Mouse (Mus musculus): ENCODE data around the gene Ppp1r3d. TPM values are rescaled to one million over a fixed set of nuclear protein-coding genes. Genes with fewer than 3 reads are reported as not detected.

Ppp1r3d gene
- 16.0 and 16.2 TPM in 2 replicates for polyA plus RNA-seq (2015; fragmentation: Nextera tagmentation; extraction: Ambion mirVana)

- Histone ChIP-seq H3K9ac (peak within 1 kb of the TSS; percentile 86), H3K4me2 (peak within 1 kb of the TSS; percentile 97), H3K9me3 (peaks cover 7% of the 10 kb centered on the region), H3K36me3 (peaks cover 20% of the 10 kb centered on the region), H3K4me3 (peak within 1 kb of the TSS; percentile 62), H3K4me1 (peaks cover 72% of the 10 kb centered on the region), H3K27ac (replicated peaks) (peak within 1 kb of the TSS; percentile 94), H3K27me3 (replicated peaks) (peaks cover 14% of the 10 kb centered on the region; the same call in 1 of the 2 replicates)
- under 1% methylated on average over 68 of the region's 74 CpGs for WGBS
- peak; percentile 49 for ATAC-seq (ENCODE audit: extremely low read depth, insufficient number of reproducible peaks, low FRiP score, low TSS enrichment)
Measured at GRCm38 (mm10) chr2:178414261-178415149, at the start of gene Ppp1r3d, which contains the start of gene Fam217b. Gene Ppp1r3d, minus strand, starts transcription at chr2:178414472. Gene Fam217b, plus strand, starts transcription at chr2:178414524.

DNA sequence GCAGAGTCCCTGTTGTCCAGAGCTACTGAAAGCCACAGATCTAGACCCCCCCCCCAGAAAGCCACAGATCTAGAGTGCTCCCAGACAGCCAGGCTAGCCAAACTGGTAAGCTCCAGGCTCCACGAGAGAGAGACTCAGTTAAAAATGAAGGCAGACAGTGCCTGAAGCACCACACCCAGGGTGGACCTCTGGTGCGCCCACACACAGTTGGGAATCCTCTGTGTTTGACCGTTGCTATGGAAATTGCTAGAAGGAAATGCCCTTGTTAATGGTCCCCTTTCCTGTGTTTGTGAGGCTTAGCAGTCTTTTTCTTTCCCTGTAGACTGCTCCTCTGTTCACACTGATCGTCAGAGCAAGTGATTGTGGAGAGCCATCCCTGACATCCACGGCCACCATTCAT is 46.1 kb upstream of the Ppp1r3d start:
- no peak for ATAC-seq (ENCODE audit: extremely low read depth, insufficient number of reproducible peaks, low FRiP score, low TSS enrichment)
- WGBS = 54% methylated on average over 5 of the region's 5 CpGs

GRCm38 (mm10) chr2:178457414-178457813 is 43.1 kb upstream of the Ppp1r3d start:
- peaks cover 4% of the 10 kb centered on the region; the same call in 1 of the 2 replicates for H3K9me3 ChIP-seq
- no peaks in the 10 kb centered on the region; the same call in 1 of the 2 replicates for H3K4me1 ChIP-seq
- H3K36me3 ChIP-seq = no peaks in the 10 kb centered on the region
- no peak overlapping the region for H3K9ac ChIP-seq
- H3K4me3 ChIP-seq = no peak overlapping the region
- H3K27me3 ChIP-seq (replicated peaks) = no peaks in the 10 kb centered on the region
- H3K27ac ChIP-seq (replicated peaks) = no peak overlapping the region
- no peak for ATAC-seq (ENCODE audit: extremely low read depth, insufficient number of reproducible peaks, low FRiP score, low TSS enrichment)
- WGBS = 85% methylated on average over 6 of the region's 6 CpGs
- no peak overlapping the region for H3K4me2 ChIP-seq

More for the DNA sequence above, 46.1 kb upstream of the Ppp1r3d start:
- H3K4me2 ChIP-seq = no peak overlapping the region
- H3K27me3 ChIP-seq (replicated peaks) = no peaks in the 10 kb centered on the region
- peaks cover 4% of the 10 kb centered on the region; the same call in 1 of the 2 replicates for H3K9me3 ChIP-seq
- no peak overlapping the region for H3K9ac ChIP-seq
- no peak overlapping the region for H3K27ac ChIP-seq (replicated peaks)
- no peaks in the 10 kb centered on the region; the same call in 1 of the 2 replicates for H3K4me1 ChIP-seq
- H3K36me3 ChIP-seq = no peaks in the 10 kb centered on the region
- no peak overlapping the region for H3K4me3 ChIP-seq

DNA sequence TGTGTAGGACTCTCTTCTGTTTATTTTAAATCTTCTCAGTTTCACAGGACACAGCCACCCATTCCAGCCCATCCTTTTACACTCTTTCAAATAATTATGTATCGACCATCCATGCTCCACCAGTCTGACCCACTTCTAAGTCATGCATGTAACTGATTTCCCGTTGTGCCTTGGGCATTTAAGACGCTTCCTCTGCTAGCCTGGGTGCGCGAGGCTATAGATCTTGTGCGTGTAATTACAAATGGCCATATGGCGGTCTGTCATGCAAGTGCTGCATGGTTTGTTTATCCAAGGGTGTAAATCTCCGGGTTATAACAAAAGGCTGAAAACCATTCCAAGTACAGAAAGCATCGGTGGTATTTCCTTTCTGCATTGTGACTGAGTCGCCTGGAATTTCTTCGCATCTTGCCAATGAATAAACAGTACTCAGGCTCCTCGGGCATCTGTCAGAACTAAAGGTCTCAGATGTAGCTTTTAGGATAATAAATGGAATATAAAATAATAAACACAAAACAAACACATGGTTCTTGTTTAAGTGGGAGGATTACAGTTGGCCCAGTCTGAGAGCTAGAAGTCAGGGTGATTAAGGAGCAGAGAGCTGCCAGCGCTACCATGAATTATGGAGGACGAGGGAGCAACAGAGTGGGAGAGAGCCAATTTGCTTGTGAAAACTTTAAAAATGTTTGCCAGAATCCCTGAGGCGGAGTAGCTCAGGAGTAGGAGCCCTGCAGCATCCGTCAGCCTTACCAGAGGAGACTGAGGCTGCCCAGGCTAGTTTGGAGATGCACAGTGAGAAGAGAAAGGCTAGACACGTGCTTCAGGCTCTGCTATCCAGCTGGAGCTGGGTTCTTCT is 40.6 kb upstream of the Ppp1r3d start:
- peak overlapping the region; percentile 39; the same call in 1 of the 2 replicates for H3K27ac ChIP-seq (replicated peaks)
- no peak for ATAC-seq (ENCODE audit: extremely low read depth, insufficient number of reproducible peaks, low FRiP score, low TSS enrichment)
- WGBS = 56% methylated on average over 17 of the region's 17 CpGs

GRCm38 (mm10) chr2:178450961-178451360 is 36.7 kb upstream of the Ppp1r3d start:
- Histone ChIP-seq H3K4me1 (no peaks in the 10 kb centered on the region), H3K9ac (no peak overlapping the region), H3K4me3 (no peak overlapping the region), H3K27ac (replicated peaks) (no peak overlapping the region), H3K9me3 (no peaks in the 10 kb centered on the region), H3K36me3 (no peaks in the 10 kb centered on the region), H3K4me2 (no peak overlapping the region), H3K27me3 (replicated peaks) (no peaks in the 10 kb centered on the region)
- no peak for ATAC-seq (ENCODE audit: extremely low read depth, insufficient number of reproducible peaks, low FRiP score, low TSS enrichment)
- WGBS = 56% methylated on average over 10 of the region's 10 CpGs

More for the DNA sequence above, 40.6 kb upstream of the Ppp1r3d start:
- Histone ChIP-seq H3K4me3 (no peak overlapping the region), H3K27me3 (replicated peaks) (no peaks in the 10 kb centered on the region), H3K4me2 (peak overlapping the region; percentile 25; the same call in 1 of the 2 replicates), H3K36me3 (no peaks in the 10 kb centered on the region), H3K9ac (no peak overlapping the region), H3K4me1 (no peaks in the 10 kb centered on the region), H3K9me3 (no peaks in the 10 kb centered on the region)

GRCm38 (mm10) chr2:178450236-178450635 is 36.0 kb upstream of the Ppp1r3d start:
- no peaks in the 10 kb centered on the region for H3K36me3 ChIP-seq
- no peak overlapping the region for H3K27ac ChIP-seq (replicated peaks)
- no peak overlapping the region for H3K9ac ChIP-seq
- H3K4me1 ChIP-seq = no peaks in the 10 kb centered on the region
- no peaks in the 10 kb centered on the region for H3K27me3 ChIP-seq (replicated peaks)
- 30% methylated on average over 2 of the region's 2 CpGs for WGBS
- no peaks in the 10 kb centered on the region for H3K9me3 ChIP-seq
- H3K4me3 ChIP-seq = no peak overlapping the region
- H3K4me2 ChIP-seq = no peak overlapping the region
- no peak for ATAC-seq (ENCODE audit: extremely low read depth, insufficient number of reproducible peaks, low FRiP score, low TSS enrichment)

DNA sequence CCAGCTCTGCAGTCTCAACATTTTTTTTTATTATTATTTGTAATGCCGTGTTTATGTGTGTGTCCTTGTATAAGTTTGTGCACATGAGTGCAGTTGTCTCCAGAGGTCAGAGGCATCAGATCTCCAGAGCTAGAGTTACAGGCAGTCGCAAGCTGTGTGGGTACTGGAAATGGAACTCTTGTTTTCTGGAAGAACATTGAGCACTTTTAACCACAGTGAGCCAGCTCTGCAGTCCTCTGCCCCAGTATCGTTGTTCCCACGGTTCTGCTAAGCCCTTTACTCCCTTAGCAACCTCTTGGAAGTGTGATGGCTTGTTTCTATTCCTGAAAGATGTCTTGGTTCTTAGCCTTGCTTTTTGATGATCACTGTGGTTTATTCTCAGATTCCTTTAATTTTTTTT is 35.1 kb upstream of the Ppp1r3d start:
- no peaks in the 10 kb centered on the region for H3K27me3 ChIP-seq (replicated peaks)
- H3K4me2 ChIP-seq = no peak overlapping the region
- no peak for ATAC-seq (ENCODE audit: extremely low read depth, insufficient number of reproducible peaks, low FRiP score, low TSS enrichment)
- no peak overlapping the region for H3K27ac ChIP-seq (replicated peaks)
- no peak overlapping the region for H3K9ac ChIP-seq
- no peaks in the 10 kb centered on the region for H3K9me3 ChIP-seq
- no peaks in the 10 kb centered on the region for H3K4me1 ChIP-seq
- no peak overlapping the region for H3K4me3 ChIP-seq
- H3K36me3 ChIP-seq = no peaks in the 10 kb centered on the region
- WGBS = 77% methylated on average over 4 of the region's 4 CpGs

DNA sequence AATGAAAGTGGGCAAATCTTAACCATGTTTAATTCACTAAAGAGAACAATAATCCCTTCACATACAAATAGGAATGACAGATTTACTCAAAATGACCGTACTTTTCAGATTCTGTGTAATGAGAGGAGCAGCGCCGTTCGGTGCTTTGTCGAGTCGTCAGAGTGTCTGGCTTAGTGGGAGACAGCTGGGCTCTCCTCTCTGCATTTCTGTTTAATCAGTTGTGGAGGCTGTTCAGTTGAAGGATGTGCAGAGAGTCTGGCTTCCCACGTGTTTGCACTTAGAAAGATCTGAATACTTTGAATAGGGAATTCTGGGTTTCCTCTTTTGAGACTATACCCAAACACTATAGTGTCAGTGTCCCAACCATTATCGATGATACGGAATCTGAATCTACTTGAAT is 23.0 kb upstream of the Ppp1r3d start:
- Histone ChIP-seq H3K9ac (no peak overlapping the region), H3K4me2 (no peak overlapping the region), H3K4me1 (0 out of 2 replicates have a peak, but pooled peaks cover 4% of the 10 kb centered on the region), H3K9me3 (no peaks in the 10 kb centered on the region), H3K36me3 (no peaks in the 10 kb centered on the region), H3K27me3 (replicated peaks) (no peaks in the 10 kb centered on the region), H3K4me3 (no peak overlapping the region), H3K27ac (replicated peaks) (no peak overlapping the region)
- WGBS = 53% methylated on average over 9 of the region's 9 CpGs
- no peak for ATAC-seq (ENCODE audit: extremely low read depth, insufficient number of reproducible peaks, low FRiP score, low TSS enrichment)

DNA sequence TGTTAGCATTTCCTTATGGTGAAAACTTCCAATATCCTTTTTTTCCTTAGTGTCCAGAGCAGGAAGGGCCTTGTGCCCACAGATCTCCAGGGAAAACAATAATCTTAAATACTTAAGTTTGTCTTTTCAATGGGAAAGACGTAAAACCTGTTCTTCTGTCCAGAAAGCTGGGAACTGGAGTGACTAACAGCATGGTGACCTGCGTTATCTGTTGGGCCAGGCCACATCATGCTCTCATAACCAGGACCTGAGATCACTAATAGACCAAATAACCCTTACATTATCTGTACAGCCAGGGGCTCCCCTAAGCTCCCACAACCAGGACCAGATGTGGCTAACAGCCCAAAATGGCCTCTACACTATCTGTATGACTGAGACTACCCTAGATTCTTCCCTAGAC is 19.6 kb upstream of the Ppp1r3d start:
- no peak overlapping the region for H3K4me3 ChIP-seq
- no peak overlapping the region for H3K9ac ChIP-seq
- no peaks in the 10 kb centered on the region; the same call in 1 of the 2 replicates for H3K27me3 ChIP-seq (replicated peaks)
- no peak overlapping the region for H3K27ac ChIP-seq (replicated peaks)
- ATAC-seq (ENCODE audit: extremely low read depth, insufficient number of reproducible peaks, low FRiP score, low TSS enrichment) = no peak
- 80% methylated on average over 2 of the region's 2 CpGs for WGBS
- no peaks in the 10 kb centered on the region for H3K9me3 ChIP-seq
- no peaks in the 10 kb centered on the region for H3K36me3 ChIP-seq
- H3K4me1 ChIP-seq = peaks cover 10% of the 10 kb centered on the region
- no peak overlapping the region for H3K4me2 ChIP-seq

- no peak overlapping the region for H3K4me3 ChIP-seq
- no peak overlapping the region for H3K9ac ChIP-seq
- no peak for ATAC-seq (ENCODE audit: extremely low read depth, insufficient number of reproducible peaks, low FRiP score, low TSS enrichment)
- no peak overlapping the region for H3K27ac ChIP-seq (replicated peaks)
- no peaks in the 10 kb centered on the region for H3K36me3 ChIP-seq
- no peak overlapping the region for H3K4me2 ChIP-seq
- 61% methylated on average over 2 of the region's 2 CpGs for WGBS
- no peaks in the 10 kb centered on the region for H3K9me3 ChIP-seq
- H3K4me1 ChIP-seq = peaks cover 10% of the 10 kb centered on the region
- H3K27me3 ChIP-seq (replicated peaks) = no peaks in the 10 kb centered on the region; the same call in 1 of the 2 replicates
Measured at GRCm38 (mm10) chr2:178433495-178433894, 19.2 kb upstream of the Ppp1r3d start.

GRCm38 (mm10) chr2:178430231-178430630 is 16.0 kb upstream of the Ppp1r3d start, which contains the start of gene Cdh26:
Gene Cdh26, plus strand, starts transcription at chr2:178430531.
- no peak within 1 kb of the TSS for H3K27ac ChIP-seq (replicated peaks)
- ATAC-seq (ENCODE audit: extremely low read depth, insufficient number of reproducible peaks, low FRiP score, low TSS enrichment) = no peak
- no peaks in the 10 kb centered on the region for H3K36me3 ChIP-seq
- H3K4me1 ChIP-seq = peaks cover 10% of the 10 kb centered on the region
- H3K9ac ChIP-seq = no peak within 1 kb of the TSS
- WGBS = 85% methylated on average over 4 of the region's 4 CpGs
- peaks cover 5% of the 10 kb centered on the region; the same call in 1 of the 2 replicates for H3K27me3 ChIP-seq (replicated peaks)
- H3K4me3 ChIP-seq = no peak within 1 kb of the TSS
- H3K9me3 ChIP-seq = no peaks in the 10 kb centered on the region
- H3K4me2 ChIP-seq = no peak within 1 kb of the TSS
